Mouse (Mus musculus) G1E (cell line): ENCODE data around the gene Dock11.

Experiments
- CTCF ChIP-seq: IDR thresholded peaks from 2 replicates; pipeline ENCODE4 v1.5.1; 2012; ENCODE audit warnings: low read depth, low read length, inconsistent platforms, mixed read lengths
- GATA1 ChIP-seq: IDR thresholded peaks from 2 replicates; pipeline ENCODE4 v1.6.1; 2012; ENCODE audit warnings: borderline replicate concordance, low read length, inconsistent platforms, mixed read lengths

GRCm38 (mm10) chrX:35920096-35920607 is 31.5 kb downstream of the Dock11 start:
- TF ChIP-seq CTCF: no peak
- no peak for TF ChIP-seq GATA1
